Mouse (Mus musculus): ENCODE data around the gene Gng12.
"Not testable (repeated sequence)": the region's sequence is repeated elsewhere in the genome, so short reads cannot be mapped to it uniquely, and the experiment has no call there.

- not testable (repeated sequence) for TF ChIP-seq HCFC1 (IDR thresholded peaks at IDR 0.05; ENCODE audit: borderline replicate concordance, insufficient read depth, low read length); ZNF384 (IDR thresholded peaks at IDR 0.05; ENCODE audit: low read depth, low read length); CHD2 (IDR thresholded peaks at IDR 0.05; ENCODE audit: low read depth, low read length)
- peak; percentile 87 for TF ChIP-seq MAFK (IDR thresholded peaks at IDR 0.05; ENCODE audit: insufficient read depth, low read depth, low read length)
These were observed 19.1 kb upstream of the Gng12 start for GRCm38 (mm10) chr6:66877048-66877447.

All from ES-E14 (cell line).